18 mouse cellular contexts compared by ENCODE assay signal in the genomic region with DNA sequence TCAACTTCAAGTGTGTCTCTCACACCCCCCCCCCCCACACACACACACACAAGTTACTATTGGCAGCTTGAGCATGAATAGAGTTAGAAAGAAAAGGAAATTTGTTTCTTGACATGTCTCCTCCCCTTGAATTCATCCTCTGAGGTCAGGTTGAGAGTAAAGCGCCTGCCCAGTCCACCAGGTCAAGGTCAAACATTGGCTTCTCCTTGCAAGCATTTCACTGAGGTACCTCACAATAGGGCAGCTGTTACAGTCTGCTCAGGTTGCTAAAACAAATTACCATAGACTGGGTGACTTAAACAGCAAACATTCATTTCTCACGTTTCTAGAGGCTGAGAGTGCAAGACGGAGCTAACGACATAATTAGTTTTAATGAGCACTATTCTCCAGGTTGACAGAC.
"Had no signal": no experiment of that assay in that cellular context is flagged by ENCODE, and none has a peak within 500 bp of the region (broad histone marks: within the 10 kb centered on the region; RNA-seq: fewer than 3 reads in every experiment).

No protein-coding gene starts in this region.

- H3K9ac ChIP-seq: liver, postnatal 0 days; lung, embryonic 15.5 days; midbrain, embryonic 13.5 days; midbrain, embryonic 15.5 days; neural tube, embryonic 12.5 days had no signal

- DNase-seq: liver, postnatal 0 days; lung, adult 2 months; lung, postnatal 14 days; lung, postnatal 36 days; retina, postnatal 1 day; right cerebral cortex, adult 18-20 months; right cerebral cortex, postnatal 25 days; right cerebral cortex, postnatal 4 days; spleen, adult 18-20 months; thymus, adult 18-20 months; thymus, postnatal 25 days; thymus, postnatal 4 days had no signal

- H3K36me3 ChIP-seq: lung, embryonic 15.5 days; midbrain, embryonic 13.5 days; midbrain, embryonic 15.5 days; neural tube, embryonic 12.5 days had no signal

- H3K9me3 ChIP-seq: lung, embryonic 15.5 days; midbrain, embryonic 13.5 days; midbrain, embryonic 15.5 days; neural tube, embryonic 12.5 days had no signal

- H3K4me3 ChIP-seq: lung, embryonic 15.5 days; megakaryocyte, embryonic 14.5 days; midbrain, embryonic 13.5 days; midbrain, embryonic 15.5 days; neural tube, embryonic 12.5 days had no signal

- H3K27ac ChIP-seq: lung, embryonic 15.5 days; macrophage; midbrain, embryonic 13.5 days; midbrain, embryonic 15.5 days; neural tube, embryonic 12.5 days had no signal

- H3K4me1 ChIP-seq: lung, embryonic 15.5 days; megakaryocyte, embryonic 14.5 days; midbrain, embryonic 13.5 days; midbrain, embryonic 15.5 days; neural tube, embryonic 12.5 days had no signal
